Mouse (Mus musculus): ENCODE data around the gene Tex16.

Gene Tex16

DNA sequence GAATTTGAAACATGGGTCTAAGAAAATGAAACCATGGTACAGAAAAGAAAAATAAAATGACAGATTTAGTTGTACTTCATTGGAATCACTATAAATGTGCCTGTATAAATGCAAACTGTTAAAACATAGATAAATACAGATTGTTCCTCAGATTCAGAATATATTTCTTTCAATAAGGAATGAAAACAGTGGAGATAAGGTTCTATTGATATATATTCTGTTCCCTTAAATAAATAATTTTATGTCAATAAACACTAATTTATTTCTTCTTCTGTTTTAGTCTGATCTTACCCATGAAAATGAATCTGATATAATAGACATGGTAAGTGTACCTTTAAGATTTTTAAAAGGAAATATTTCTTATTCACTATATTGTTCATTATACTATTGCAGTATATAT, at the start of gene Tex16:
Tex16 (plus strand) TSS at position 301 of the 400 bp plus-strand sequence.
- no peak for DNase-seq

DNA sequence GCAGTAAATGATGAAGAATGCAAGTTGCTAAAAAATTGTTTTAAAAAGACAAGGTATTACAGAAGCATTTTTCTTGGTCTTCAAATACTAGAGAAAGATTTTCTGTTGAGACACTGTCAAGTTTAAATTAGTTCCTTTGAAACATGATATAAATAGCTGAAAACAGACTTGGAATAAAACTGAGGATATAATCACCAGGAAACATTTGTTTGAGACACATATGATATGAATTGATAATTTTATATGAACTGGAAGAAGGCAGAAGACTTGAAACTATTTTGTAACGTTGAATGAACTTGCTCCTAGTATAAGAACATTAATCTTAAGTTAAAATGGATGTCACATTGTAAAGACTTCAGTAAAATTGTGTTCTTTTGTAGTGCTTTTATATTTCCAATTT, 11.1 kb upstream of the Tex16 start:
- no peak for DNase-seq

All from thymus, postnatal 36 days (tissue).